22 mouse cellular contexts compared by ENCODE assay signal in the genomic region with DNA sequence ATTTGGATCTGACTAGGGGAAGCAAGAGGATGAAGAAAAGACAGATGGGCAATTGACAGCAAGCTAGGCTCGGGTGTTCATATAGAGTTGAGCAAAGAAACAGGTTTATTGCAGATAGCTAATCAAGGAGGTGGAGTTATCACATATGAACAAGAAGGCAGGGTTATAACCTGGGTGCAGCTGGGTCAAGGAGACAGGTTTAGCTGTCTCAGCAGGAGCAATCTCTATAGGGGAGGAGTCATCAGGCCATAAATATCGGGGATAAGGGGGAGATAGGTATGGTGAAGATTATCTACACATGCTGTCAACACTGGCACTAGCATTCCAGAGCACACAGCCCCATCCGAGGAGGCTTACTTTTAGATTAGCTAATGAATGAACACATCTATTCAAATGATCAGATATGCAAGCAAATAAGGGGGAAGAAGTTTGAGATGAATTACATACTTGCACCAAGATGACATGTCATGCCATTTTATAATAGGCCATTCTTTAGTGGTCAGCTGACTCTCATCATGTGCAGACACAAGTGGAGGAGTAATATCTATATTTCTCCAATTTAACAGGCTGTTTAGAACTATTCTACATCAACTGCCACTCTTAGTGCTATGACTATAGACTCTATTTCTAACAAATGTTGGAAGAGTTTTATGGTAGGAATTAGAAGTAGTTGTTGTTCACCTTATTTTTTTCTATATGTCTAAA.
DNase-seq lines count a peak whose midpoint lies in the region; ATAC-seq and TF ChIP-seq lines count a peak whose summit lies in the region.
"Had no signal": no experiment of that assay in that cellular context is flagged by ENCODE, and none has a peak within 500 bp of the region (broad histone marks: within the 10 kb centered on the region; RNA-seq: fewer than 3 reads in every experiment).

No protein-coding gene starts in this region.

- TF ChIP-seq CTCF in intestine, postnatal 0 days (IDR thresholded peaks at IDR 0.05; ENCODE audit: low read depth): no peak

- peak; percentile 92 for ATAC-seq in intestine, embryonic 15.5 days
- ATAC-seq in intestine, embryonic 16.5 days: peak; percentile 96
- ATAC-seq in intestine, postnatal 0 days: peak; percentile 56; the same call in 1 of the 2 replicates
- ATAC-seq: activated CD4-positive, CD25-positive, alpha-beta regulatory T cell, adult 4 months; CD4-positive, CD25-positive, alpha-beta regulatory T cell, adult 4 months; Patski had no signal

- no peak overlapping the region for H3K27ac ChIP-seq in intestine, embryonic 15.5 days
- H3K27ac ChIP-seq in intestine, embryonic 16.5 days (ENCODE audit: low read length): no peak overlapping the region
- H3K27ac ChIP-seq in intestine, postnatal 0 days (ENCODE audit: low read depth, low read length): no peak overlapping the region

- H3K9ac ChIP-seq in intestine, embryonic 15.5 days: no peak overlapping the region
- H3K9ac ChIP-seq in intestine, embryonic 16.5 days (ENCODE audit: low read depth, low read length): no peak overlapping the region
- no peak overlapping the region for H3K9ac ChIP-seq in intestine, postnatal 0 days (ENCODE audit: low read depth, low read length)

- H3K36me3 ChIP-seq in intestine, embryonic 15.5 days: no peaks in the 10 kb centered on the region
- no peaks in the 10 kb centered on the region for H3K36me3 ChIP-seq in intestine, embryonic 16.5 days (ENCODE audit: control insufficient read depth, insufficient read depth, low read length)
- no peaks in the 10 kb centered on the region for H3K36me3 ChIP-seq in intestine, postnatal 0 days (ENCODE audit: control insufficient read depth, insufficient read depth)
- H3K36me3 ChIP-seq: G1E had no signal

- no peak overlapping the region for H3K4me3 ChIP-seq in intestine, embryonic 15.5 days (replicated peaks)
- no peak overlapping the region for H3K4me3 ChIP-seq in intestine, embryonic 16.5 days (ENCODE audit: low read length)
- H3K4me3 ChIP-seq in intestine, postnatal 0 days (ENCODE audit: low read depth, low read length): no peak overlapping the region

- no peaks in the 10 kb centered on the region for H3K27me3 ChIP-seq in intestine, embryonic 15.5 days (replicated peaks)
- H3K27me3 ChIP-seq in intestine, embryonic 16.5 days (replicated peaks; ENCODE audit: control insufficient read depth, insufficient read depth, low read length): no peaks in the 10 kb centered on the region
- H3K27me3 ChIP-seq in intestine, postnatal 0 days (replicated peaks; ENCODE audit: control insufficient read depth, insufficient read depth, low read length): no peaks in the 10 kb centered on the region
- H3K27me3 ChIP-seq: CH12.LX had no signal

- DNase-seq in heart, adult 11 months: peak; percentile 16
- no peak for DNase-seq in heart, adult 9 months (ENCODE audit: low spot score in 2 of 2)
- no peak for DNase-seq in neural tube, embryonic 10.5 days (ENCODE audit: extremely low spot score, low spot score)
- no peak for DNase-seq in gastrocnemius, postnatal 14 days
- DNase-seq in cerebellum, adult 9-10 months: no peak
- DNase-seq: adrenal gland, adult 2 months; adrenal gland, adult 8-10 months; adrenal gland, postnatal 10 days; adrenal gland, postnatal 14 days; adrenal gland, postnatal 25 days; adrenal gland, postnatal 36 days; B cell, adult 2 months; cerebellum, adult 11 months; cerebellum, adult 11-12 months had no signal

- H3K9me3 ChIP-seq in intestine, embryonic 15.5 days: no peaks in the 10 kb centered on the region
- no peaks in the 10 kb centered on the region for H3K9me3 ChIP-seq in intestine, embryonic 16.5 days (ENCODE audit: control insufficient read depth, low read length)
- H3K9me3 ChIP-seq in intestine, postnatal 0 days (ENCODE audit: control insufficient read depth): no peaks in the 10 kb centered on the region
- H3K9me3 ChIP-seq: G1E had no signal

- 49% methylated on average over 3 of the region's 3 CpGs for WGBS in intestine, embryonic 15.5 days
- 44% methylated on average over 3 of the region's 3 CpGs for WGBS in intestine, embryonic 16.5 days
- 35% methylated on average over 3 of the region's 3 CpGs for WGBS in intestine, postnatal 0 days

- H3K4me2 ChIP-seq in intestine, embryonic 15.5 days (replicated peaks): no peak overlapping the region
- H3K4me2 ChIP-seq in intestine, embryonic 16.5 days (ENCODE audit: low read depth, low read length): no peak overlapping the region
- no peak overlapping the region for H3K4me2 ChIP-seq in intestine, postnatal 0 days (replicated peaks; ENCODE audit: low read depth)

- H3K4me1 ChIP-seq in intestine, embryonic 15.5 days (replicated peaks): no peaks in the 10 kb centered on the region
- H3K4me1 ChIP-seq in intestine, embryonic 16.5 days (ENCODE audit: control insufficient read depth, insufficient read depth, low read length): no peaks in the 10 kb centered on the region
- no peaks in the 10 kb centered on the region for H3K4me1 ChIP-seq in intestine, postnatal 0 days (replicated peaks; ENCODE audit: control insufficient read depth, insufficient read depth, low read length)

- intact Hi-C loops in gastrocnemius, postnatal 14 days (cut with DNase I; ENCODE audit: low total_unique reads): no loop called here
